Mouse (Mus musculus) bone marrow, adult 2 months (tissue): ENCODE data around the gene Btg1.

Source experiments
- CTCF ChIP-seq: fragments of 200-500 bp; IDR thresholded peaks from 2 replicates; pipeline ENCODE4 v1.5.1; 2011; ENCODE audit warnings: low read length, control low read depth; ENCODE audit not compliant: control insufficient read depth, insufficient read depth
- POLR2A ChIP-seq: fragments of 200-500 bp; IDR thresholded peaks from 2 replicates; pipeline ENCODE4 v1.6.1; 2011; ENCODE audit warnings: low read depth, mild to moderate bottlenecking, control low read depth, low read length, borderline replicate concordance; ENCODE audit not compliant: control insufficient read depth

GRCm38 (mm10) chr10:96596411-96596810 lies 20.4 kb upstream of the Btg1 start:
- TF ChIP-seq POLR2A (no peak), CTCF (no peak)
